Mouse (Mus musculus): ENCODE results near the gene Zg16. TPM values are rescaled to one million over a fixed set of nuclear protein-coding genes. Genes with fewer than 3 reads are reported as not detected.
A peak's percentile ranks its signal among the peaks of the same experiment; 100 is the strongest.

The Zg16 gene
- total RNA-seq, 4 experiments from 2014 or later, result not detected

DNA sequence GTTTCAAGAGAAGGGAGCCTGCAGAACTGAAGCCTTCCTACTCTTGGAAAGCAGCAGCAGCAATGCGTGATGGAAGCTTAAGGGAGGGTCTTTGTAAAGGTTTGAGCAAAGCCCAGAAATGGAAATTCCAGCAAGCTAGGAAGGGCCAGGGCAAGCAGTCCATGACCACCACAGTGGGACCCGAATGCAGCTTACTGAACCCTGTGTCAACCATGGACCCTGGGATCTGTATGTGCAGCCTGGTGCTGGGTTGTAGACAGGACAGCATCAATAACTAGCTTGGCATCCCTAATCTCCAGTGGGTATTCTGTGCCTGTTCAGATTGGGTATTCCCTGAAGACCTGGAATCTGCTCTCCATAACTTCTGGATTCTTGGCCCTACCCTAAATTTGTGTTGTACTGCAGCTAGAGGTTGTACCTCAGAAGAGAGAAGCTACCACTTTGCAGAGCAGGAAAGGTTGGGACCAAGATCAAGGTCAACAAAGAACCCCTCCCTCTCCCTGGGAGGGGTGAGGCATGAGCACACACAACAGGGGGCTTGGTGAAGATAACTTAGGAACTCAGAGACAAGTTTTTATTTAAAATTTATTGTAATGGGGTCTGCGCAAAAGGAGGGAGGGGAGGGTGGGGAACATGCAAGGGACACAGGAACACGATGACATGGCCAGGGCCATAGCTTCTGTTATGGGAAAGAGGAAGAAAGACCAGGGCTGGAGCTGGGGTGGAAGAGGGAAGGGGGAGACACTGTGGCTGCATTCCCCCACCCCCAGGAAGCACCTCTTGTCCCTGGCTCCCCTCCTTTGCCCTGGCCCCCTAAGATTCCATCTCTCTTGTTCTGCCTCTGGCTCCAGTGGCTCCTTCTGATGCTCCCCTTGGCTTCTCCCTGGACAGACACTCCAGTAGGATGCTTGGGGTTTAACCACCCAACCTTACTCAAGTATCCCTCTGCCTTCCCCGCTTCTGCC is 65.3 kb downstream of the Zg16 start:
- DNase-seq (ENCODE audit: low spot score in 2 of 2), result no peak

DNA sequence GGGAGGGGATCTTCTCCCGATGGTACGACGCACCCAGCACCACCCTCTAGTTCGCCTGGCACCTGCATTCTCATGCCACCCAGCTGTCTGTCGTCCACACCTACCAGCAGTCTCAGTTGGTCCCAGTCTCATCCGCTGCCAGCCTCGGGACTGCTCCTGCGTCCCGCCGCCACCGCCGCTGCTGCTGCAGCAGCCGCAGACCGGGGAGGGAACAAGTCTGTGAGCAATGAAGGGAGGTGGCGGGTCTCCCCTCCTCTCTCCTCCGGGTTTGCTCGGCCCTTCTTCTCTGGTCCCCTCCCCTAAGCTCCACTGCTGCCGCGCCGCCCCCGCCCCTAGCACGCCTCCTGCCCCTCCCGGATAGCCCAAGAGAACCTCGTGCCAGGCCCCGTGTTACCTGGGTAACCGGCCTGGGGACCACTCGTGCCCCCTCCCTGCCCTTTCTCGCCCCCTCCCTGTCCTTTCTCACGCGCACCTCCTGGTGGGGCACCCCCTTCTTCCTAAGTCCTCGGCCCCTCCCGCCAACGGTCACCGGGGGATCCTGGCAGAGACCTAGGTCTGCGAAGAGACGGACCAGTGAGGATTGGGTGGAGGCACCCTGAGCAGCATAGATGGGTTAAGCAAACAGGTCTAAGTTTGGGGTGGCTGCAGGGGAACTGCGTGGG is 66.1 kb downstream of the Zg16 start, which contains the start of the genes Gm42742 and Prrt2:
TSS of gene Gm42742 (minus strand) at position 197 of the 662 bp plus-strand sequence.
TSS of gene Prrt2 (minus strand) at position 311 of the 662 bp plus-strand sequence.
- peak in 1 of 2 experiments; percentile 45 for DNase-seq (ENCODE audit: low spot score in 2 of 2)

DNA sequence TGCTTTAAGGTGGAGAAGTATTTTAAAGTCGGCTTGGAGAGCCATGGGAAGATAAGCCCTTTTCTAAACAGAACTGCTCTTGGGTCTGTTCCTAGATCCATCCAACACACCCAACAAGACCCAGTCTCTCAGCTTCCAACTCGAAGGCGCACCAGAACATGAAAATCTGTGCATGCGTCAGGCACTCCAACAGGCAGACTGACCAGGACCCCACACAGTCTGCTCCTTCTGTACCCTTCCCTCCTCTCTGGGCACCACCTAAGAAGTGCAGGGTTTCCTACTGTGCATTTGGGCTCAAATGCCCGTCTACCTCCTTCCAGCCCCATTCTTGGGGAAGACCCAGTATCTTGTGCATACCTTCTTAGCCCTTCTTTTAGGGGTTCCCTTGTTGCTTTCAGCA is 66.6 kb downstream of the Zg16 start:
- no peak for DNase-seq (ENCODE audit: low spot score in 2 of 2)

DNA sequence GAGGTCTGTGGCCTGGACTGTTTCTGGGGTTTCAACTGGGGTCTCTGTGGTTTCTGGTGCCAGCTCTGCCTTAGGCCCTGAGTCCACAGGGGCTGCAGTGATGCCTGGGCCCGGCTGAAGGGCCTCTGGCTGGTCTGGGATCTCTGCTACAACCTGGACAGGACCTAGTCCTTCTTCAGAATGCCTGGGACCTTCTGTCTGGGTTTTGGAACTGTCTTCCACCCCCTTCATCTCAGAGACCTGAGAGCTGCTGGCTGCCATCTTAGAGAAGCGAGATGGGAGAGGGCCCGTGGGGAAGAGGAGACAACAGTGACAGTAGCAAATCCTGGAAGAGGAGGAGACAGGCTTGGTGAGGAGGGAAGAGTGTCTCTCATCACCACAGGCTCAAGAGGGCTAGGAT is 67.1 kb downstream of the Zg16 start:
- DNase-seq (ENCODE audit: low spot score in 2 of 2), result no peak

DNA sequence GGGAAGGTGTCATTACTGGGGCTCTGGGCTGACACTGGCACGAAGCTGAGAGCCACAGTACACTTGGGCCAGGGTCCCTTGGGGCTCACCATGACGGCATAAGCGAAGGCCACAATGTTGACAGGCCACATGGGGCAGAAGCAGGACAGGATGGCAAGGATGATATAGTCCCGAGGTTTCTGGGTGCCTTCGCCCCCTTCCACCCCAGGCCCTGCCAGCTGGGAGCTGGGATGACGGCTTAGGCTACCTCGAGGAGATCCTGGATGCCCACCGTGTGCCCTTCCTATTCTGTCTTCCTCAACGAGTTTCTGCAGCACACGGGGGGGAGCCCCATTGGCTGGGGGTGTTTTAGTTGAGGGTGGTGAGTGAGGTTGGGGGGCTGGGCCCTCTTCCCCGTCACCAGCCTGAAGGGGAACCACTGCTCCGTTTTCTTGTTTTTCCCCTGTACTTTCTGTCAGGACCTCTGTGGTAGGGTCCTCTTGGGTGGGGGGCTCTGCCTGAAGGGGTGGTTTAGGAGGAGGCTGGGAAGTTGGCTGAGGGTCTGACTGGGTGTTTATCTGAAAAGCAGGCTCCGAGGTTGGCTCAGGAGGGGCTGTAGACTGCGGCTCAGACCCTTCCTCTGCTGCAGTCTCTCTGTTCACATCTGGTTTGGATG is 67.7 kb downstream of the Zg16 start:
- no peak for DNase-seq (ENCODE audit: low spot score in 2 of 2)

DNA sequence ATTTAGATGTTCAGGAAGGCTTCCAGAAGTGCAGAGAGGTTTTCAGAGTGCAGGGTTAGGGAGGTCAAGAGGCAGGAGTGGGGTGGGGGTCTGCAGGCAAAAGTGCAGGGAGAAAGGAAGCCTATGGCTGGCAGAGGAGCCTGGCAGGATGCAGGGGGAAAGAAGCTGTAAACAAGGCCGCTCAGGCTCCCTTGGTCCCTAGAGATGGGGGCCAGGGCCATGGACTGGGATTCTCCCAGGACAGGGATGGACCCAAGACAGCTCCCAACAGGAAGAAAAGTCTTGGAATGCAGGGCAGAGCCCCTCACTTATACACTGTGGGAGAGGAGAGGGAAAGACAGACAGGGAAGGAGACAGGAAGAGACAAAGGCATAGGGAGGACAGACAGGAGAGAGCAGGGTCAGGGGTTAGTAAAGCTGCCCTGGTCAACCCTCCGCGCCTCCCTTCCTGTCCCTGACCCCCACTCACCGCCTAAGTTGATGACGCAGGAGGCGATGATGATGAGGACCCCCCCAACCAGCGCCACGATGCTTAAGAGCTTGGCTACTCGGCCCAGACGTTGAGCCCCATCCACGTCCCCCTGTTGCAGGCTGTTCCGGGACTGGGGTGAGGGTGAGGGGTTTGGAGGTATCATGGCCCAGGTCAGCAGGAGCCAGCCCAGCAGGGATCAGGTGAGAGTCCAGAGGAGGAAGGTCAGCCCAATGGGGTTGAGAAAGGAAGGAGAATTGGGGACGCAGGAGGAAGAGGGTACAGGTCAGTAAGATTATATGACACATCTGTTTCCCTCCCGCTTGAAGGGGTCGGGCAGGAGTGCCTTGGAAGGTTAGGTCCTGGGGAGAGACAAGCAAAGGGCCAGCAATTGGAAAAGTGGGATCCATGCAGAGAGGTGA is 68.5 kb downstream of the Zg16 start:
- DNase-seq (ENCODE audit: low spot score in 2 of 2), result no peak

DNA sequence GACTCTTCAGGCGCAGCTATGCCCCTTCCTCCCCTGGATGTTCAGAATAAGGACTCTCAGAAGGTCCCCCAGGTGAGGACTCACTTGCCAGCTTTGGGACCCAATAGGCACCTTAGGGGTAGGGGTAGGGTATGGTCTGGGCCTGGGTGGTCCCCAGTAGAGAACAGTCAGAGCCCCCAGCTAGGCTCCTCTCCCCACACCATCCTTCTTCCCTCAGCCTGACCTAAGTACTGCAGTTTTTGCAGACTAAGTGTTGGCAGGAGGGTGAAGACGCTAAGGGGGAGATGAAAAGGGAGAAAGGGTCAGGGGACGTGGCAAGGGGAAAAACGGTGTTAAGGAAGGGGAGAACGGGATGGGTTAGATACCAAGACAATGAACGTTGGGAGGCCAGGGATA is 69.2 kb downstream of the Zg16 start:
- DNase-seq (ENCODE audit: low spot score in 2 of 2), result no peak

DNA sequence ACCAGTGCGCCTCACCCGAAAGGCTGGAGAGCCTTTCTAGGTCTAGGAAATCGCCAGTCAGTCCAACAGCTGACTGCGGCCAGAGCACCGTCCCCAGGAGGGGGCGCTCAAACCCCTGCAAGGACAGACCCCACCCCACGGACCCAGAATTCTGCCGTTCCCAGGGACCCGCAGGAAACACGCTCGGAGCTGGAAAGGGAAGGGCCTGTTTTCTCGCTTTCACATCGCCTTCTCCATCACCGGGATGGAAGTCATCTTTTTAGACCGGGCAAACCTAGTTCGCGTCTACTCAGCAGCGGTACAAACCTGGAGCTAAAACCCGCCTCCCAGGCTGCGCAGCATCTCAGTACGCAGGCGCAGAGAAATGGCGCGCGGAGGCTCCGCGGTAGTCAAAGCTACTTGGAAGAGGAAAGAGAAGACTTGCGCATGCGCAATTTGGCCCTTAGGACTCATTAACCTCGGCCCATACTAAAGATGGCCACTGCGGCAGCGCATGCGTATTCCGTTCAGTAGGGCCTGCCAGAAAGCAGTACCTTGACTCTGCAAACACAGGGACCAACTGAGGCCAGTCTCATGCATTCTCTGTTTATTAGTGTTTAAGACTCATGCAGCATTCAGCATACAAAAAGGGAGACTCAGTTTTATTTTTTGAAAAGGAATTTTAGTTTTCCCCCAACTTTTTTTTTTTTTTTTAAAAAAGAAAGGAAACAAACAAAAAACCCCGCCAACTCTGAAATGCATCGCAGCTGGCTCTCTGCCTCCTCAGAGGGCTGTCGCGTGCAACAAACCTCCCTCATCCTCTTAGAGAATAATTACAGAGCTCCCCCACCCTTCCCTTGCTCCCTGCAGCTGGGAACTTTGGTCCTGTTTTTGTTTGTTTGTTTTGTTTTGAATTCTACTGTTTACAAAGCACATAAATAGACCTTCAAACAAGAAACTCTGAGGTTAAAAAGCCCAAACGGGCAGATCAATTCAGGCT is 69.9 kb downstream of the Zg16 start, which contains the start of gene Pagr1a:
TSS of gene Pagr1a (minus strand) at position 382 of the 979 bp plus-strand sequence.
- DNase-seq (ENCODE audit: low spot score in 2 of 2), result peak; percentile 92 to 97

DNA sequence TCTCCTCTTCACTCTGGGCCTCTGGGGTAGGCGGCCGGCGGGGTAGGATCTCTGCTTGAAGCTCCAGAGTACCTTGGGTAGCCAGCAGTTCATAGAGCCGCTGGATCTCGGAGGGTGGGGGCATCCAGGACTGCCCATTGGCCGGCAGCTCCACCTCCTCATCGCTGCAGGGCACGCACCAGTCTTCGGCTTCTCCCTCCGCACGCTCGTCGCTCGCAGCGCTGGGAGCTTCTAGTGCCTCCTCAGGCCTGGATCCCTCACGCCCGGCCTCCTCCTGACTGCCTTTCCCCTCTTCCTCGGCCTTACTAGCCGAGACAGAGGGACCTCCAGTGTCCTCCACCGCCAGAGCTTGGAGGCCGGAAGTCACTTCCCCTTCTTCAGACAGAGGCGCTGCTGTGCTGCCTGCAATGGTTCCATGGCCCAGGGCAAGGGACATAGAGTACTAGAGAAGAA is 70.6 kb downstream of the Zg16 start:
- DNase-seq (ENCODE audit: low spot score in 2 of 2), result no peak

DNA sequence TGATC is 70.8 kb downstream of the Zg16 start, which contains the start of gene Pagr1b:
TSS of gene Pagr1b (minus strand) at position 4 of the 5 bp plus-strand sequence.
- DNase-seq (ENCODE audit: low spot score in 2 of 2), result no peak

DNA sequence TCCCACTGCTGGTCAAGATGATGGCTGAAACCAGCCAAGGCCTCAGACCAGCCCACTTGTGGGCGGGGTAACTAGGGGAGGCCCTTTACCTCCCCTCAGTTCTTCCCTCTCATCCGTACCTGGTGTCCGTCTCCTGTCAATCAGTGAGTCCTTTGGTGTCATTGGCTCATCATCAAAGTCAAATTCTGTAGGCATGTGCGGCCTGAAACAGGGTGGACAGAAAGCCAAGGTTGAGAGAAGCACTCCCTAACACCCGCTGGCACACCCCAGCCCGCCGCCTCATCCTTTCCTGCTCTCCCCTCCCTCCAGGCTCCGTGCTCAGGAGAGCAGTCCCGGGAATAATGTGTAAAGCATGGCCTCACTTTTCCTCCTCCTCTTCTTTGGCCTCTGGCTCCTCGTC is 71.0 kb downstream of the Zg16 start:
- DNase-seq (ENCODE audit: low spot score in 2 of 2), result no peak

DNA sequence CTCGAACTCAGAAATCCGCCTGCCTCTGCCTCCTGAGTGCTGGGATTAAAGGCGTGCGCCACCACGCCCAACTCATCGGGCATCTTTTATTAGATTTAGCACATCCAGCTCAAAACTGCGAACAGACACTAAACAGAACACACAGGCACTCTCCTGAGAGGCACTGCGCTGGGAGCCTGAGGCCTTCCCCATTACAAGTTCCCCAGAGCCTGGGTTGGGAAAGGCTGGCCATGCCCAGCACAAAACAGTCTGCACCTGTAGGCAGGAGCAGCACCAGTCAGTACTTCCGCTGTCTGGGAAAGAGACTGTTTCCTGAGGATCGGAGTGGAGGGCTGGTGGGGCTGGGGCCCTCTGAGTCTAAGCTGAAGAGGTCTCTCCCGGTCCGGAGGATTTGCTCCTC is 72.1 kb downstream of the Zg16 start:
- DNase-seq (ENCODE audit: low spot score in 2 of 2), result no peak

DNA sequence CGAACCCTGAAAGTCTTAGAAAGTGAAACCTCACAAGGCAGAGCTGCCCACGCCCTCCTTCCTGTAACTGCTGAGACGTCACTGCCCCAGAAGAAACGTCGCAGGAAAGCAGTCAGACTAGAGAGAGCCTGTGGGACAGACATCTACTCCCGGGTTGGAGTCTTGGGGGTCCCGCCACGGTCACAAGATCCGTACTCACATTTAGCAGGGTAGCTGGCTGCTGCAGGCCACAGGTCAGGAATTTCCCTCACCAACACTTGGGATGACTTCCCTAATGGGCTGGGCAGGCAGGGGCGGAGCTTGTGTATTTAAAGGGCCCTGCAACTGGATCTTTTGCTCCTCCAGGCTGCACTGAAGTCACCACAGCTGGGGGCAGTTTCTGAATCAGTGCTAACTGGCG is 72.8 kb downstream of the Zg16 start, which contains the start of gene Mvp:
TSS of gene Mvp (minus strand) at position 302 of the 400 bp plus-strand sequence.
- peak; percentile 68 for DNase-seq (ENCODE audit: low spot score in 2 of 2)

DNA sequence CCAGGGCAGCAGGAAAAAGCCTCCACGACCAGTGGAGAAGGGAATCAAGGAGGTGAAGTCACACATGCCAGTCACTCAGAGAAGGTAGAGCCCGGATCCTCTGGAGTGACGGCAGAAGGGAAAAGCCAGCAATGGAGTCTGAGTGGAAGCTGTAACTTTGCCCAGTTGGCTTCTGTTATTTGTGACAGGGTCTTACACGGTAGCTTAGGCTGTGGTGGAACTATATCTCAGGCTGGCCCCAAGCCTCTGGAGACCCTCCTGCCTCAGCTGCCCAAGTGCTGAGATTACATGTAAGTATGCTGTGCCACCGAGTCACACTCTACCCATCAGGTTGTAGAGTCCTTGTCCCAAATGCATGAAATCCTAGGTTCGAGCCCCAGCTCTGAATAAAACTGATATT is 73.7 kb downstream of the Zg16 start:
- no peak for DNase-seq (ENCODE audit: low spot score in 2 of 2)

DNA sequence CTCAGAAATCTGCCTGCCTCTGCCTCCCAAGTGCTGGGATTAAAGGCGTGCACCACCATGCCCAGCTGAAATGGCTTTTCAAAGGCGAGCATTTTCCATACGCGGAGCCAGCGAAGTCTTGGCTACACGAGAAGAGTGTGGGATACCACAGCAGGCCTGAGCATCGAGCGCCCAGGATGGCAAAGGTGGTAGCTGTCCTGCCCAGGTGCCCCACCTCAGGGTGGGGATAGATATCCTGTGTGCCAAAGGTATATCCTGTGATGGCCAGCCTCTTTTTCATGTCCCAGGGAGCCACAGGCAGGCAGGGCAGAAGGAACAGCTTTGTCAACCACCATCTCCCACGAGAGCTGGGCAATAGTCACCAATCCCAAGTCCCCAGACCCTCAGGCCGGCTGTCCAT is 74.3 kb downstream of the Zg16 start:
- DNase-seq (ENCODE audit: low spot score in 2 of 2), result no peak

DNA sequence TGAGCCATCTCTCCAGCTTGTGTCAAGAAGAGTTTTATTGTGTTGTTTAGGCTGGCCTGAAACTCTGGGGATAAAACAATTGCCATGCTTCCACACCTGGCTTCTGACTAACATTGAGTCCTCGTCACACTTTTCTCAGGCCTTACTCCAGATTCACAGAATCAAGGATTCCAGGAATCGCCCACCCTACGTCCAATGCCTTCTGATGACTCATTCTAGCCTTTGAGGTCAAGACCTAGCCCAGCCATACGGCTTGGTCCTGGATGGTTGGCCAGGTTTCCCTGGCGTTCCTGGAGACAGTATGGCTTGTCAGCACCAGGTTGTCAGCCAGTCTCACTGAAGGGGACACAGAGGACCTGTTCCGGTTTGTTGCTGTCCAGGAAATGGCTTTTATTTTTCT is 74.8 kb downstream of the Zg16 start:
- DNase-seq (ENCODE audit: low spot score in 2 of 2), result no peak

DNA sequence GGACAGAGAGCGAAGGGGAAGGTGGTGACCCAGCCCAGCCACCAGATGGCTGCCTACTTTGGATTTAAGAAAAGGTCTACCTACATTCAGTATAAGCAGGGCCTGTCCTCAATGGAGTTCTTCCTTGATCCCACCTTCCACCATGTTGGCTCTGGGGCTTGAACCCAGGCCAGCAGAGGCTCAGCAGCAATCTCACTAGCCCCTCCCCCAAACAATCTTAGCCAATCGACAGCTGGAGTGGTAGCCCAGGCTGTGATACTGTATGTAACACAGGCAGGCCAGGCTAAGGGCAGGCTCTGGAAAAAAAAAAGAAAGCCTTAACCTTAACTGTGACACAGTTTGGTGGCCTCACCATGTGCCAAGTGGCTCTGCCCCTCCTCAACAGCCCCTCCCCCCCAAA is 75.4 kb downstream of the Zg16 start:
- no peak for DNase-seq (ENCODE audit: low spot score in 2 of 2)

DNA sequence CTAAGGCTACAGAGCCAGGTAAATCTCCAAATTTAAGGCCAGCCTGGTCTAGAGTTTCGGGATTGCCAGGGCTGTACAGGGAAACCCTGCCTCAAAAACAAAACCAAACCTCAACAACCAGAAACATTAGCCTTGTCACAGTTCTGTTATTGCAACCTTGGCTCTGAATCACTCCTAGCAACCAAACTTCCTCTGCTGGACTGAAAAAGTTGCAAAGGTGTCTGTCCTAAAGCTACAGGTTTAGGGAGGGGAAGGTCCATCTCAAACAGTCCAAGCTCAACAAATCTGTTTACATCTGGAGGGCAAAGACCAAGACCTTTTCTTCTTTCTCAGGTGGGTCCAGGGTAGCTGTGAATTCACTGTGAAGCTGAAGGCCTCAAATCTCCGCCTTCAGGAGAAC is 76.1 kb downstream of the Zg16 start:
- DNase-seq (ENCODE audit: low spot score in 2 of 2), result no peak

DNA sequence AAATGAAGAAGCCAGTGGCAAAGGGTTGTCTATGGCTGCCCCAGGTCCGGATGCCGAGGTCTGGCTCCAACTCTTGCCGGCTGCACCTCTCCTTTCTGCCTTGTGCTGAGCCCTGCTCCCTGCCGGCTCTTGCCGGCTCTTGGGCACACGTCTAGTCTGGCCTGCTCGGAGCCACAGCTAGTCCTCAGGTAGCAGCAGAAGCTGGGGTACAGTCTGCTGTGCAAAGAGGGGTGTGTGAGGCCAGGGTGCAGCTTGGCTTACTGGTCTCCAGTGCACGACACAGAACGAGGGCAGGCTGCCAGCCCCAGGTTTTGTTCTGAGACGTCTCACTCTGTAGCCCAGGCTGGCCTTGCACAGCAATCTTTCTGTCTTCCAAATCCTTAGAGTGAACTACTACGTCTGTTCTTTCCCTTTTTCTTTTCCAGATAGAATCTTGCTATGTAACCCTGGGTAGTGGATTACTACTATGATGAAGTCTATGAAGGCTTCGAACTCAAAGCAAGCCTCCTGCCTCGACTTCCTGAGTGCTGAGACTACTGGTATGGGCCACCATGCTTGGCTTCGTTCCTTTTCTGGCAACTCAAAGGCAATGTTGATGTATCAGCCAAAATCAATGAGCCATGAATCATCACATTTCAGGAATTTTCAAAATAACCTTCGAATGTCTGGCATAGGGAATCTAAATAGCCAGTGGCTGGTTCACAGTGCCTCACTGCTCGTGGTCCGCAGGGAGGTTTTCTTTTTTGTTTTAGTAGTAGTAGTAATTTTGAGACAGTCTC is 77.6 kb downstream of the Zg16 start:
- DNase-seq (ENCODE audit: low spot score in 2 of 2), result no peak
